Mouse (Mus musculus): ENCODE measurements around the gene Fto. TPM values are rescaled to one million over a fixed set of nuclear protein-coding genes. Genes with fewer than 3 reads are reported as not detected.

The Fto gene
- total and polyA plus RNA-seq, 3 experiments: 8.4 to 43.2 (median 15.7) TPM

- H3K4me3 ChIP-seq (replicated peaks in 1 of 3; ENCODE audit: low read depth in 2 of 3, low read length in 2 of 3, poor library complexity in 1 of 3): no peak overlapping the region
- no peak for DNase-seq (ENCODE audit: extremely low read depth)
- in situ Hi-C loops (cut with MboI; ENCODE audit: low pct_ligation_motif_present, low pct_unique_long_range_greater_than_20kb, low sequenced_read_pairs) (no loop called here), dilution Hi-C loops (cut with MboI; ENCODE audit: extremely low pct_ligation_motif_present, extremely low pct_unique_long_range_greater_than_20kb, low sequenced_read_pairs) (no loop called here)
- H3K79me2 ChIP-seq (replicated peaks; ENCODE audit: control insufficient read depth, extremely low read depth, insufficient read depth, poor library complexity, severe bottlenecking): no peaks in the 10 kb centered on the region
- H3K9ac ChIP-seq (ENCODE audit: insufficient read depth, low read depth): no peak overlapping the region
- TF ChIP-seq USF2 (conservative IDR thresholded peaks at IDR 0.05; ENCODE audit: low read depth, low read length) (no peak), POLR2AphosphoS2 (IDR thresholded peaks at IDR 0.05; ENCODE audit: low read depth, low read length) (no peak), MAX (IDR thresholded peaks at IDR 0.05; ENCODE audit: low read length) (no peak), SIN3A (IDR thresholded peaks at IDR 0.05; ENCODE audit: low read length) (no peak), ZKSCAN1 (IDR thresholded peaks at IDR 0.05; ENCODE audit: borderline replicate concordance, low read depth, low read length) (no peak)
- peaks cover 42% of the 10 kb centered on the region for H3K9me3 ChIP-seq (replicated peaks; ENCODE audit: low read length)
- no peaks in the 10 kb centered on the region for H3K27me3 ChIP-seq (replicated peaks)
- no peak overlapping the region for H3K4me2 ChIP-seq (ENCODE audit: insufficient read depth, low read depth, poor library complexity, severe bottlenecking)
- no peaks in the 10 kb centered on the region for H3K36me3 ChIP-seq (replicated peaks in 1 of 2; ENCODE audit: control insufficient read depth in 1 of 2, insufficient read depth in 1 of 2, low read length in 1 of 2)
- no peaks in the 10 kb centered on the region for H3K4me1 ChIP-seq (ENCODE audit: control insufficient read depth in 1 of 2, insufficient read depth in 2 of 2)
- H3K27ac ChIP-seq (ENCODE audit: insufficient read depth, low read depth): no peak overlapping the region
Measured at GRCm38 (mm10) chr8:91709768-91710167, 396.4 kb downstream of the Fto start.

- no peak for DNase-seq (ENCODE audit: extremely low read depth)
- TF ChIP-seq HCFC1 (IDR thresholded peaks at IDR 0.05; ENCODE audit: low read depth, low read length) (no peak), MAX (IDR thresholded peaks at IDR 0.05; ENCODE audit: low read length) (no peak), USF1 (IDR thresholded peaks at IDR 0.05; ENCODE audit: low read depth, low read length) (no peak), ZC3H11A (IDR thresholded peaks at IDR 0.05; ENCODE audit: low read depth, low read length) (no peak), PAX5 (IDR thresholded peaks at IDR 0.05; ENCODE audit: low read length) (no peak), MXI1 (IDR thresholded peaks at IDR 0.05; ENCODE audit: low read depth, low read length) (no peak), MYC (IDR thresholded peaks at IDR 0.05; ENCODE audit: low read depth, low read length) (no peak)
- Histone ChIP-seq H3K9ac (ENCODE audit: insufficient read depth, low read depth) (no peak overlapping the region), H3K27ac (ENCODE audit: insufficient read depth, low read depth) (no peak overlapping the region), H3K79me2 (replicated peaks; ENCODE audit: control insufficient read depth, extremely low read depth, insufficient read depth, poor library complexity, severe bottlenecking) (no peaks in the 10 kb centered on the region), H3K36me3 (replicated peaks in 1 of 2; ENCODE audit: control insufficient read depth in 1 of 2, insufficient read depth in 1 of 2, low read length in 1 of 2) (no peaks in the 10 kb centered on the region), H3K27me3 (replicated peaks) (no peaks in the 10 kb centered on the region), H3K4me3 (replicated peaks in 1 of 3; ENCODE audit: low read depth in 2 of 3, low read length in 2 of 3, poor library complexity in 1 of 3) (no peak overlapping the region), H3K4me1 (ENCODE audit: control insufficient read depth in 1 of 2, insufficient read depth in 2 of 2) (no peaks in the 10 kb centered on the region), H3K9me3 (replicated peaks; ENCODE audit: low read length) (peaks cover 46% of the 10 kb centered on the region), H3K4me2 (ENCODE audit: insufficient read depth, low read depth, poor library complexity, severe bottlenecking) (no peak overlapping the region)
- dilution Hi-C loops (cut with MboI; ENCODE audit: extremely low pct_ligation_motif_present, extremely low pct_unique_long_range_greater_than_20kb, low sequenced_read_pairs): no loop called here
- in situ Hi-C loops (cut with MboI; ENCODE audit: low pct_ligation_motif_present, low pct_unique_long_range_greater_than_20kb, low sequenced_read_pairs): no loop called here
Measured at GRCm38 (mm10) chr8:91711202-91711601, 397.9 kb downstream of the Fto start.

GRCm38 (mm10) chr8:91711981-91712598 lies 398.8 kb downstream of the Fto start:
- no peaks in the 10 kb centered on the region for H3K27me3 ChIP-seq (replicated peaks)
- dilution Hi-C loops (cut with MboI; ENCODE audit: extremely low pct_ligation_motif_present, extremely low pct_unique_long_range_greater_than_20kb, low sequenced_read_pairs): no loop called here
- in situ Hi-C loops (cut with MboI; ENCODE audit: low pct_ligation_motif_present, low pct_unique_long_range_greater_than_20kb, low sequenced_read_pairs): no loop called here

More at GRCm38 (mm10) chr8:91711981-91712598, 398.8 kb downstream of the Fto start:
- no peaks in the 10 kb centered on the region for H3K4me1 ChIP-seq (ENCODE audit: control insufficient read depth in 1 of 2, insufficient read depth in 2 of 2)
- no peaks in the 10 kb centered on the region for H3K79me2 ChIP-seq (replicated peaks; ENCODE audit: control insufficient read depth, extremely low read depth, insufficient read depth, poor library complexity, severe bottlenecking)
- H3K27ac ChIP-seq (ENCODE audit: insufficient read depth, low read depth): no peak overlapping the region
- TF ChIP-seq MAX (IDR thresholded peaks at IDR 0.05; ENCODE audit: low read length): no peak
- H3K36me3 ChIP-seq (replicated peaks in 1 of 2; ENCODE audit: control insufficient read depth in 1 of 2, insufficient read depth in 1 of 2, low read length in 1 of 2): no peaks in the 10 kb centered on the region
- H3K9me3 ChIP-seq (replicated peaks; ENCODE audit: low read length): peaks cover 46% of the 10 kb centered on the region
- no peak for DNase-seq (ENCODE audit: extremely low read depth)
- H3K9ac ChIP-seq (ENCODE audit: insufficient read depth, low read depth): no peak overlapping the region
- no peak overlapping the region for H3K4me3 ChIP-seq (replicated peaks in 1 of 3; ENCODE audit: low read depth in 2 of 3, low read length in 2 of 3, poor library complexity in 1 of 3)
- H3K4me2 ChIP-seq (ENCODE audit: insufficient read depth, low read depth, poor library complexity, severe bottlenecking): no peak overlapping the region

Data from CH12.LX (cell line).